Mouse (Mus musculus): ENCODE measurements around the gene 9430097D07Rik. TPM values are rescaled to one million over a fixed set of nuclear protein-coding genes. Genes with fewer than 3 reads are reported as not detected.
A peak's percentile ranks its signal among the peaks of the same experiment; 100 is the strongest.

9430097D07Rik gene
- not detected in 2 replicates for polyA plus RNA-seq (2015; fragmentation: Nextera tagmentation; extraction: Ambion mirVana)

DNA sequence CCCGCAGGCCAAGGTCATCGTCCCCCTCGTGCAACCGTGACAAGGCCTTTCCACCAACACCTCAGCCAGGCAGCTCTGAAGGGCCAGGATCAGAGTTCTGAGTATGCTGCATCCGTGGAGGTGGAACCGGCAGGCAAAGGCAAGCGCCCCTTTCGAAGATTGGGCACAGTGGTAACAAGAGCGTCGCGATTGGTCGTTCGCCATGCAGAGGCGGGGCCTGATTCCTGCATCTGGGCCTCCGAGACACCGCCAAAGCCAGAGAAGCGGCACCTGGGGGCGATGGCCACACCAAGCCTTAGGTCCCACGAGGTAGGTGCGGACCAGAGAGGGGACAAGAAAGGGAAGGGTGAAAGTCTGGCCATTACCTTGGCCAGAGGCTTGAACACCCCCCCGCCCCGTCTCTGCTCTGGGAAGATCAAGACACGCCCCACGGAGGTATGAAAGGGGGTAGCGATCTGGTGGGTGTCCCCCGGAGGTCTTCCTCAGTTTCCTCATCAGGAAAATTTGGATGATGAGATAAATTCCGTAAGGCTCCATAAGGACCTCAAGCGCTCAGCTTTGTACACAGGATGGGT lies at the start of gene 9430097D07Rik:
TSS of gene 9430097D07Rik (minus strand) at position 99 of the 575 bp plus-strand sequence.
- H3K27ac ChIP-seq = no peak within 1 kb of the TSS
- WGBS (ENCODE audit: insufficient replicate concordance) = 13% methylated on average over 28 of the region's 28 CpGs
- ATAC-seq (ENCODE audit: low read depth) (peak; percentile 40; the same call in 1 of the 2 replicates), DNase-seq (no peak)
- peak within 1 kb of the TSS; percentile 38 for H3K4me3 ChIP-seq (replicated peaks)
- H3K36me3 ChIP-seq = peaks cover 20% of the 10 kb centered on the region
- H3K9ac ChIP-seq = 0 out of 2 replicates have a peak within 1 kb of the TSS, but pooled peaks have one; percentile 26
- H3K27me3 ChIP-seq = peaks cover 56% of the 10 kb centered on the region
- H3K4me1 ChIP-seq (replicated peaks) = peaks cover 34% of the 10 kb centered on the region
- H3K4me2 ChIP-seq = peak within 1 kb of the TSS; percentile 71
- no peaks in the 10 kb centered on the region for H3K9me3 ChIP-seq (replicated peaks)

DNA sequence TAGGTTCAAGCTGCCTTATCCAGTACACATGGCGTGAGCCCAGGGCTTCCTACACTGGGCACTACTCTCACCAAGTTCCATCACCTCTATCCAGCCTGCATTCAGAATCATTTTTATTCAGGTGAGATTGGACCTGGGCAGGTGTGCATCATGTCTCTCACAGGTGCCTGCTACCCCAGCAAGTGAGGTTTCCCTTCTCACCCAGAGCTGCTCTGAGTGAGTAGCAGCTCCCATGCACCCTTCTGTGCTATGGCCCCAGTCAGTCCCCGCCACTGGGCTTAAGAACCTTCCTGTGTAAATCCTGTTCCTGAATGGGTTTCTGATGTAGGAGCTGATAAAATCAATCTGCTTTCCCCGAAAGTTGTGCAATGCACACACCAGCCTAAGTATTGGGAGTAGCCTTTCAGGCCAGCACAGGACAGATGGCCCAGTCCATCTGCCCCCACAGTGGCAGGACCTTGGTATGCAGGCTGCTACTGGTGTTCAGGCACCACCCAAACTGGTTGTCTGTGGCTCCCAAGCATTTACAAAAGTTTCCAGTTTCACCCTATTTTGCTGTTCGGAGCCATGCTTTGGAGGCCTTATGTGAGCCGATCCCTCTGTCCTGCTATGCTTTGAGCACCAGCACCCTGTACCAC lies 48.7 kb upstream of the 9430097D07Rik start:
- Histone ChIP-seq H3K9ac (no peak overlapping the region), H3K9me3 (replicated peaks) (no peaks in the 10 kb centered on the region), H3K4me2 (no peak overlapping the region), H3K27ac (no peak overlapping the region), H3K27me3 (no peaks in the 10 kb centered on the region), H3K4me1 (replicated peaks) (peaks cover 53% of the 10 kb centered on the region), H3K4me3 (replicated peaks) (no peak overlapping the region), H3K36me3 (peaks cover 8% of the 10 kb centered on the region)
- no peak for DNase-seq
- ATAC-seq (ENCODE audit: low read depth) = no peak
- WGBS (ENCODE audit: insufficient replicate concordance) = 57% methylated on average over 5 of the region's 5 CpGs

DNA sequence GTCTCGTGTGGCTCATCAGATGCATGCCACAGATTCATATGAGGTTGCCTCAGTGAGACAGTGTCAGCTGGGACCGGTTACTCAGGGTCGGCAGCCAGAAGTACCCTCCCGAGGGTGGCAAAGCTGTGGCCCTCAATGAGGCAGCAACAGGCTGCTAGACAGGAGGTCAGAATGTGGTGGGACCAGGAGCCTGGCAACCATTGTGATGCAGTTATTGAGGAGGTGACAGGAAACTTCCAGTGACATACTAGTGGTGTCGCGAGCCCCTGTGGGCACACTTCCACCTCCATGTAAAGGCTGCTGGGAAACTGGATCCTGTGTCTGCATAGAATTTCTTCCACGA lies 46.0 kb upstream of the 9430097D07Rik start, which contains the start of gene Ak1:
TSS of gene Ak1 (plus strand) at position 242 of the 343 bp plus-strand sequence.
- no peak for ATAC-seq (ENCODE audit: low read depth)
- no peak within 1 kb of the TSS for H3K4me3 ChIP-seq (replicated peaks)
- 46% methylated on average over 7 of the region's 7 CpGs for WGBS (ENCODE audit: insufficient replicate concordance)
- H3K4me2 ChIP-seq = no peak within 1 kb of the TSS
- no peaks in the 10 kb centered on the region for H3K9me3 ChIP-seq (replicated peaks)
- H3K27ac ChIP-seq = peak within 1 kb of the TSS; percentile 67
- peaks cover 50% of the 10 kb centered on the region for H3K4me1 ChIP-seq (replicated peaks)
- no peak for DNase-seq
- no peaks in the 10 kb centered on the region for H3K27me3 ChIP-seq
- no peak within 1 kb of the TSS for H3K9ac ChIP-seq
- H3K36me3 ChIP-seq = peaks cover 33% of the 10 kb centered on the region

DNA sequence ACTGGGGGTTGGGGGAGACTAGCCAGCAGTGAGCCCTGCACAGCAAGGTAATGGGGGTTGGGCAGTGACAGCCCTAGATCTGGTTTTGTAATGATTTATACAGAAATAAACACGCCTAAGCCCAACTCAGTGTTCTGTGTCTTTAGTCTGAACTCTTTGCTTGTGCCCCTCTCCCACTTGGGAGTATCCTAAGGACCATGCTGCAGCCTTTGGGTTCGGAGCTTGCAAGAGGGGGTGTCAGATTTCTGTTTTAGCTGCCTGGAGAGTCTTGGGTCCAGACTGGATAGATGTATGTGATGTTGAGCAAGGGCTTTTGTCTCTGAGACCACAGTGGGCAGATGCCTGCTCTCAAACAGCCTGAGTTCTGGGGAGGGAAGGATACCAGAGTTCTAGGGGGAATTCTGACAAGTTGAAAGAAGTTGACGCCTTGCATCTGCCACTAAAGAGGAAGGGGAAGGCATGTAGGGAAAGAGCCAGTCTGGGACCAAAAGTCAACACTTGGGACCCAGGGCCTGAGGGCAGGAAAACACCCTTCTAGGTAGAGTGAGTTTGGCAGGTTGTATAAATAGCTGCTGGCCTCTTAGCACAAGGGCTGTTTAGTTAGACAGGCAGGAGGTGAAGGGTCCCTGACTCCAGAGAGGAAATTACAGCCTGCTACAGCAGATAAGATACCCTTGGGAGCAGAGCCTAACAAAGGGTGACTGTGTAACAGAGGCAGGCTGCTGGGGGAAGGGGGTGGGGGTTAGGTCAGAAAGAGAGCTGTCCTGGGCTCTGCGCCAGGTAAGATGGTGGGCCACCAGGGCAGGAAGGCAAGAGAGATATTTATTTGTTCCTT lies 45.4 kb upstream of the 9430097D07Rik start:
- no peaks in the 10 kb centered on the region for H3K9me3 ChIP-seq (replicated peaks)
- no peak overlapping the region for H3K4me2 ChIP-seq
- H3K9ac ChIP-seq = no peak overlapping the region
- H3K4me1 ChIP-seq (replicated peaks) = peaks cover 47% of the 10 kb centered on the region
- peaks cover 39% of the 10 kb centered on the region for H3K36me3 ChIP-seq
- H3K27me3 ChIP-seq = no peaks in the 10 kb centered on the region
- H3K4me3 ChIP-seq (replicated peaks) = no peak overlapping the region
- peak; percentile 67 for ATAC-seq (ENCODE audit: low read depth)
- no peak for DNase-seq
- WGBS (ENCODE audit: insufficient replicate concordance) = 37% methylated on average over 4 of the region's 4 CpGs
- peak overlapping the region; percentile 67 for H3K27ac ChIP-seq

DNA sequence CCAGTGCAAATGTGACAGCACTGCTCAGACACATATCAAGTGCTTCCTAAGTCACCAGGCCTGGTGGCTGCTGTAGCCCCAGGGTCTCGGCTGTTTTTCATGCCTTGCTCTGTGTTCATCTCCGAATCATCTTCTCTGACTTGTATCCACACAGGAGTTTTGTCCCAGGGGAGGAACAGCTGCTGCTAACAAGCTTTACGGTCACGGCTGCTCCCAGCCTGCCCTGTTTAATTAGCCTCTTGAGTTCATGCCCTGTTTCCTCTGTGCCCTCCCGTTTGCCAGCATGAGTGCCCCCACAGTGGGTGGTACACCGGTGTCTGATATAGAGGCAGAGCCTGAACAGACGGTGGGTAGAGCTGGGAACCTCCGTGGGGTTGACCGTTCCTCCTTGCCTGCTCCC lies 42.6 kb upstream of the 9430097D07Rik start:
- H3K27me3 ChIP-seq = no peaks in the 10 kb centered on the region
- H3K27ac ChIP-seq = no peak overlapping the region
- no peak overlapping the region for H3K4me2 ChIP-seq
- H3K4me3 ChIP-seq (replicated peaks) = no peak overlapping the region
- no peak overlapping the region for H3K9ac ChIP-seq
- no peak for ATAC-seq (ENCODE audit: low read depth)
- 87% methylated on average over 9 of the region's 9 CpGs for WGBS (ENCODE audit: insufficient replicate concordance)
- DNase-seq = no peak
- peaks cover 61% of the 10 kb centered on the region for H3K36me3 ChIP-seq
- peaks cover 27% of the 10 kb centered on the region for H3K4me1 ChIP-seq (replicated peaks)
- no peaks in the 10 kb centered on the region for H3K9me3 ChIP-seq (replicated peaks)

DNA sequence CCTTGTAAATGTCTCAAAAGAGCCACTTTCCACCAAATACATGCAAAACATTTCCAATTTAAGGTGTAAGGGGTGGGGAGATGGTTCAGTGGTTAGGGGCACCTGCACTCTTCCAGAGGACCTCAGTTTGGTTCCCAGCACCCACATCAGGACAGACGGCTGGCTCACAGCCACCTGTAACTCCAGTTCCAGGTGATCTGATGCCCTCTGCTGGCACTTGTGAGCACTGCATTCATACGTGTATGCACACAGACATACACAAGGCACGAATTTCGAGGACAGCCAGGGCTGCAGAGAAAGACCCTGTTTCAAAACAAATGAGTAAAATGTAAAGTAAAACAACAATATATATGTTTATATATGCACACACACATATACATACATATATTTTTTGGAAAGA lies 42.1 kb upstream of the 9430097D07Rik start:
- Histone ChIP-seq H3K4me3 (replicated peaks) (no peak overlapping the region), H3K27me3 (no peaks in the 10 kb centered on the region), H3K9me3 (replicated peaks) (no peaks in the 10 kb centered on the region), H3K9ac (no peak overlapping the region), H3K4me2 (no peak overlapping the region), H3K36me3 (peaks cover 66% of the 10 kb centered on the region), H3K27ac (no peak overlapping the region), H3K4me1 (replicated peaks) (peaks cover 27% of the 10 kb centered on the region)
- DNase-seq = no peak
- no peak for ATAC-seq (ENCODE audit: low read depth)
- 82% methylated on average over 4 of the region's 4 CpGs for WGBS (ENCODE audit: insufficient replicate concordance)

DNA sequence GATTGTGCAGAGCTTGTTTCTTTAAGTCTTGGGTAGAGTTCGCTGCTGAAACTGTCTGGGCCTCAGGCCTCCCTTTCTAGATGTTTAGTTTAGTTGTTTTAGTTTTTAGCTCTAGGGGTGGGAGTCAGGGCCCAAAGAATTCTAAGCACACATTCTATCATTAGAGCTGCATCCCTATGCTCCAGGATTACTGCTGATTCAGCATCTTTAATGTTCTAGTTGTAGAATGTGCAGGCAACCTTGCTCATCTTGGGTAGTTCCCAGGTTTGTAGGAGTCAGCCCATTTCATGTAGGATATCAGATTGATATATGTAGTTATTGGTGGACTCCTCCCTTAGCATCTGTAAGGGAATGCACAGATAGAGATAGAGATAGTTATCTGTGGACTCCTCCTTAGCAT lies 41.6 kb upstream of the 9430097D07Rik start:
- ATAC-seq (ENCODE audit: low read depth) = no peak
- 93% methylated on average over 1 of the region's 1 CpGs for WGBS (ENCODE audit: insufficient replicate concordance)
- Histone ChIP-seq H3K4me1 (replicated peaks) (peaks cover 31% of the 10 kb centered on the region), H3K4me2 (no peak overlapping the region), H3K36me3 (peaks cover 70% of the 10 kb centered on the region), H3K27ac (no peak overlapping the region), H3K27me3 (no peaks in the 10 kb centered on the region), H3K4me3 (replicated peaks) (no peak overlapping the region), H3K9me3 (replicated peaks) (no peaks in the 10 kb centered on the region), H3K9ac (no peak overlapping the region)
- DNase-seq = no peak

DNA sequence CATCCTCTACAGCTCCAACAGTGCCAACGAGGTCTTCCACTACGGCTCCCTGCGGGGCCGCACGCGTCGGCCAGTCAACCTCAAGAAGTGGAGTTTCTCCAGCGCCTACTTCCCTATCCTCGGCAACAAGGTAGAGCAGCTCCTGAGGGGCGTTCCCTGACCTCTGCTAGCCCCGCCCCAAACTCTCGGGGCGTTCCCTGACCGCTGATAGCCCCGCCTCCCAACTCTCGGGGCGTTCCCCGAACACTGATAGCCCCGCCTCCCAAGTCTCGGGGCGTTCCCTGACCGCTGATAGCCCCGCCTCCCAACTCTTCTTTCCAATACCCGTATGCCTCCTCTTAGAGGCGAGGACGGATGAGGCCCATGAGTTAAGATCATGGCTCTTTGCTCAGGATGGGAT lies 36.8 kb upstream of the 9430097D07Rik start:
- no peaks in the 10 kb centered on the region for H3K27me3 ChIP-seq
- 64% methylated on average over 26 of the region's 26 CpGs for whole genome bisulfite sequencing (ENCODE audit: insufficient replicate concordance)
- H3K4me1 ChIP-seq (replicated peaks) = peaks cover 52% of the 10 kb centered on the region
- DNase-seq = peak; percentile 53
- H3K36me3 ChIP-seq = peaks cover 46% of the 10 kb centered on the region
- no peak for ATAC-seq (ENCODE audit: low read depth)
- H3K4me2 ChIP-seq = no peak overlapping the region
- H3K9ac ChIP-seq = no peak overlapping the region
- H3K9me3 ChIP-seq (replicated peaks) = no peaks in the 10 kb centered on the region
- H3K27ac ChIP-seq = no peak overlapping the region; the same call in 1 of the 2 replicates
- H3K4me3 ChIP-seq (replicated peaks) = no peak overlapping the region

DNA sequence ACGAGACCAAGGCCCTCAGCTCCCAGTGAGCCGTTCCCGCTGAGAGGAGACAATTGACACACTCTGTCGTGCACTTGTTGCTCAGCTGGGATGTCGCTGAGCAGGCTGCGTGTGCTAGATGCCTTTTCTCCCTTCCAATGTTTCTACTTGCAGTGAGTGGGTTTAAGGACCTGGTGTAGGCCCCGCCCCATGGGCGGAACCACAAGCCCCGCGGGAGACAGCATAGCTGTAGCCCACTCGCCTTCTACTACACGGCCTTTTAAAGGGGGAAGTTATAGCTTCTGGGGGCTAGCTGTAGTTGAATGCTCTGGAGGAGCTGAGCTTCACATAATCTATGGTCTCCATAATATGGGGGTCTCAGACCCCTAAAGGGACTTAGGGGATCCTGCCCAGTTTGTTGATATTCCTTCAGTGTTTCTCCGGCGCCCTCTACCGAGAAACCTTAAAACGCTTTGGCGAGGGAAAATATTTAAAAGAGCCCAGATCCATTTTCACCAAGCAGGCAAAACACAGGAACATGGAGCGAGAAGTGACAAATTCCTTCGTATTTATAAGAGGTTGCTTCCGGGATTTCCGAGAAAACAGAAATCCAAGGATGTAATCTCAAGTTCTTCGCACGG lies 35.2 kb upstream of the 9430097D07Rik start:
- peak; percentile 47 for DNase-seq

DNA sequence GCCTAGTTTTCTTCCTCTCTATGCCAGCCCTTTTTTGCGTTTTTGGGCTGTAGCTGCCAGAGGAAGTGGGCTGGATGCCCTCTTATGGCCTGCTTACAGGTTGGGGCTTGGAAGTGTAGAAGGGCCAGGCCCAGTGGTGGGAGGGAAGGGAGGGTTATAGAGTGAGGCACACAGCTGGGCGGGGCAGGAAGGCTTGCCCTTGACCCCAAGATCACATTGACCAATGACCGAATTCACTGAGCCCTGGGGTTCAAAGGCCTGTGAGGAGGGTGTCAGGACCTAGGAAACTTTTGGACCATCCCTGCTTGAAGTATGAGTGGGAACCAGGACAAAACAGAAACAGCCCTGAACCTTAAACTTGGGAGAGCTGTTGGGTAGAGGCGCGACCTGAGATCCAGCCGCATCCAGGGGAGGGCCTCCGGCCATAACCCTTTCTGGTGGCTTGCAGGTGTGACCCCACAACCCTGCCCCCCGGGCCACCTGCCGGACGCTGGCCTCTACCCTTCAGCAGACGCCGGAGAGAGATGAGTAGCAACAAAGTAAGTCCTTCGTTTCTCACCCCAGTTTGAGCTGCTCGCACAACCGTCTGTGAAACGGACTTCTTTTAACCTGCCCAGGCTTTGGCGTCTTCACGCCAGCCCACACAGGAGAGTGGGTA lies 33.4 kb upstream of the 9430097D07Rik start:
- DNase-seq (peak; percentile 11), ATAC-seq (ENCODE audit: low read depth) (peak; percentile 46)
- peak overlapping the region; percentile 83 for H3K27ac ChIP-seq
- H3K27me3 ChIP-seq = no peaks in the 10 kb centered on the region
- H3K36me3 ChIP-seq = peaks cover 18% of the 10 kb centered on the region
- peak overlapping the region; percentile 83 for H3K9ac ChIP-seq
- peak overlapping the region; percentile 76 for H3K4me3 ChIP-seq (replicated peaks)
- H3K4me2 ChIP-seq = peak overlapping the region; percentile 97
- peaks cover 76% of the 10 kb centered on the region for H3K4me1 ChIP-seq (replicated peaks)
- no peaks in the 10 kb centered on the region for H3K9me3 ChIP-seq (replicated peaks)
- WGBS (ENCODE audit: insufficient replicate concordance) = 41% methylated on average over 18 of the region's 18 CpGs

More for the DNA sequence above, 35.2 kb upstream of the 9430097D07Rik start:
- peaks cover 65% of the 10 kb centered on the region for H3K4me1 ChIP-seq (replicated peaks)
- WGBS (ENCODE audit: insufficient replicate concordance) = 15% methylated on average over 23 of the region's 23 CpGs
- no peaks in the 10 kb centered on the region for H3K27me3 ChIP-seq
- ATAC-seq (ENCODE audit: low read depth) = no peak
- peak overlapping the region; percentile 52 for H3K4me3 ChIP-seq (replicated peaks)
- peak overlapping the region; percentile 50 for H3K9ac ChIP-seq
- peak overlapping the region; percentile 26 for H3K27ac ChIP-seq
- no peaks in the 10 kb centered on the region for H3K9me3 ChIP-seq (replicated peaks)
- H3K4me2 ChIP-seq = peak overlapping the region; percentile 97
- H3K36me3 ChIP-seq = peaks cover 31% of the 10 kb centered on the region
